Mouse (Mus musculus): Measurements from ENCODE around the gene Fto. TPM values are rescaled to one million over a fixed set of nuclear protein-coding genes. Genes with fewer than 3 reads are reported as not detected.

Gene Fto
- total and polyA plus RNA-seq, 3 experiments = 8.4 to 43.2 (median 15.7) TPM

DNA sequence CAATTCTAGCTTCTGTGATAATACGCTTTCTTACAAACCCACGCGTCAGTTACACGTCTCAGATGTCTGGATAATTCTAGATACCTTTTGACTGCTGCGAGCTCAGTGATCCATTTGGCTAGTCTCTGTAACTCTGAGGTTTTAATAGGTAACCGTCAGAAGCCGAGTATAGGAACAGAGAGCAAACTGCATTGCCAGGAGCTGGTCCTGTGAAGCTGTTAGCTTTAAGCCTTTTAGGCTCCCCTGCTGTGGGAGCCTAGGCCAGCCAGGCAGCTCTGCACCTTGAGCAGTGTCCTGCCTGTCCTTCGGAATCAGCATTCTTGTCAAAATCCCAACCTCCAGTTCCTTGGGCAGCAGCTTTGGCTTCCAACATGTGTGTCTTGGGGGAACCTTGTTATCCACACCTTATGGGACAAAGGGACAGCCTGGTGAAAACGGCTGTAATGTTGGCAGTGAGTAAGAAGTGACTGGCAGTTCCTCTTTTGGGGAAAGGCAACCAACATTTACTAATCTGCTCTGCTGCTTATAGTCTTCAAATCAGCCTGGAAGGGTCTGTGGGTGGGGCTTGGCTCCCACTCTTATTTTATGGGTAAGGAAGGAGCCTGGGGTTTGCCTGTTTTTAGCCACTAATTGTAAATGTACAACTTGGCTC, 77.2 kb downstream of the Fto start:
- dilution Hi-C loops (cut with MboI; ENCODE audit: extremely low pct_ligation_motif_present, extremely low pct_unique_long_range_greater_than_20kb, low sequenced_read_pairs) = no loop called here
- Histone ChIP-seq H3K27ac (ENCODE audit: insufficient read depth, low read depth) (no peak overlapping the region), H3K36me3 (replicated peaks in 1 of 2; ENCODE audit: control insufficient read depth in 1 of 2, insufficient read depth in 1 of 2, low read length in 1 of 2) (peaks cover 0 to 12% of the 10 kb centered on the region in 2 experiments), H3K79me2 (replicated peaks; ENCODE audit: control insufficient read depth, extremely low read depth, insufficient read depth, poor library complexity, severe bottlenecking) (no peaks in the 10 kb centered on the region), H3K4me3 (replicated peaks in 1 of 3; ENCODE audit: low read depth in 2 of 3, low read length in 2 of 3, poor library complexity in 1 of 3) (no peak overlapping the region), H3K9me3 (replicated peaks; ENCODE audit: low read length) (no peaks in the 10 kb centered on the region), H3K27me3 (replicated peaks) (no peaks in the 10 kb centered on the region), H3K9ac (ENCODE audit: insufficient read depth, low read depth) (no peak overlapping the region), H3K4me2 (ENCODE audit: insufficient read depth, low read depth, poor library complexity, severe bottlenecking) (no peak overlapping the region), H3K4me1 (ENCODE audit: control insufficient read depth in 1 of 2, insufficient read depth in 2 of 2) (peaks cover 12 to 51% of the 10 kb centered on the region in 2 experiments; a peak in 3 of 4 replicates)
- DNase-seq (ENCODE audit: extremely low read depth) = peak; percentile 22
- TF ChIP-seq GABPA (IDR thresholded peaks at IDR 0.05; ENCODE audit: insufficient replicate concordance, low read depth, low read length) (no peak), CTCF (conservative IDR thresholded peaks at IDR 0.05 in 1 of 2, IDR thresholded peaks at IDR 0.05 in 1 of 2; ENCODE audit: low read depth in 2 of 2, low read length in 2 of 2) (no peak), SIN3A (IDR thresholded peaks at IDR 0.05; ENCODE audit: low read length) (no peak), ZNF384 (IDR thresholded peaks at IDR 0.05; ENCODE audit: low read depth, low read length) (no peak), ELF1 (IDR thresholded peaks at IDR 0.05; ENCODE audit: low read depth, low read length) (no peak), MAFK (IDR thresholded peaks at IDR 0.05; ENCODE audit: insufficient replicate concordance, low read length) (no peak), CHD1 (IDR thresholded peaks at IDR 0.05; ENCODE audit: low read depth, low read length) (no peak), KAT2A (IDR thresholded peaks at IDR 0.05; ENCODE audit: insufficient replicate concordance, low read length) (no peak), MXI1 (IDR thresholded peaks at IDR 0.05; ENCODE audit: low read depth, low read length) (no peak)
- in situ Hi-C loops (cut with MboI; ENCODE audit: low pct_ligation_motif_present, low pct_unique_long_range_greater_than_20kb, low sequenced_read_pairs) = no loop called here

DNA sequence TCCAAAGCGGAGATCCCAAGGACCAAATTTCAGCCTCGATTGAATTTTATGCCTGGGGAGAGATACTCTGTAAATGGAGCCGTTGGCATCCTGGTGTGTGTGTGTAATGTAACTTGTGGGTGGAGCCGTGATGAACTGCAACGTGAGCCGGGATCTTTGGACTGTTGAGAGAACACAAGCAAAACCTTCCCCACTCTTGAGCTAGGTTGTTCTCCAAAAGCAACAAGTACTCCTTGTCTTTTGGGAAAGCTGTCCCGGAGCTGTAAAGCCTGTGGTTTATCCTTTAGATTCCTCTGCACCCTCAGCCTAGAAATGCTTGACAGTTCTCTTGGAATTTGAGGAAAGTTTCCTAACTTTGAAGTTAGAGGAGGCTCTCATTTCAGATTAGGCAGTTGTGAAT, 78.9 kb downstream of the Fto start:
- no peak overlapping the region for H3K4me3 ChIP-seq (replicated peaks in 1 of 3; ENCODE audit: low read depth in 2 of 3, low read length in 2 of 3, poor library complexity in 1 of 3)
- H3K4me1 ChIP-seq (ENCODE audit: control insufficient read depth in 1 of 2, insufficient read depth in 2 of 2) = peaks cover 15 to 60% of the 10 kb centered on the region in 2 experiments
- H3K9me3 ChIP-seq (replicated peaks; ENCODE audit: low read length) = no peaks in the 10 kb centered on the region
- no peak overlapping the region for H3K4me2 ChIP-seq (ENCODE audit: insufficient read depth, low read depth, poor library complexity, severe bottlenecking)
- no peak overlapping the region for H3K9ac ChIP-seq (ENCODE audit: insufficient read depth, low read depth)
- dilution Hi-C loops (cut with MboI; ENCODE audit: extremely low pct_ligation_motif_present, extremely low pct_unique_long_range_greater_than_20kb, low sequenced_read_pairs) = no loop called here
- H3K79me2 ChIP-seq (replicated peaks; ENCODE audit: control insufficient read depth, extremely low read depth, insufficient read depth, poor library complexity, severe bottlenecking) = no peaks in the 10 kb centered on the region
- no peaks in the 10 kb centered on the region for H3K27me3 ChIP-seq (replicated peaks)
- no peak for DNase-seq (ENCODE audit: extremely low read depth)
- no peak overlapping the region for H3K27ac ChIP-seq (ENCODE audit: insufficient read depth, low read depth)
- peaks cover 0 to 8% of the 10 kb centered on the region in 2 experiments for H3K36me3 ChIP-seq (replicated peaks in 1 of 2; ENCODE audit: control insufficient read depth in 1 of 2, insufficient read depth in 1 of 2, low read length in 1 of 2)
- in situ Hi-C loops (cut with MboI; ENCODE audit: low pct_ligation_motif_present, low pct_unique_long_range_greater_than_20kb, low sequenced_read_pairs) = no loop called here
- TF ChIP-seq BHLHE40 (IDR thresholded peaks at IDR 0.05; ENCODE audit: low read depth, low read length) (no peak), CHD1 (IDR thresholded peaks at IDR 0.05; ENCODE audit: low read depth, low read length) (no peak), UBTF (IDR thresholded peaks at IDR 0.05; ENCODE audit: low read depth, low read length) (no peak), IRF4 (IDR thresholded peaks at IDR 0.05; ENCODE audit: low read depth, low read length) (no peak), CHD2 (IDR thresholded peaks at IDR 0.05; ENCODE audit: low read length) (no peak), ZKSCAN1 (IDR thresholded peaks at IDR 0.05; ENCODE audit: borderline replicate concordance, low read depth, low read length) (no peak), ZMIZ1 (IDR thresholded peaks at IDR 0.05; ENCODE audit: low read depth, low read length) (no peak), ZC3H11A (IDR thresholded peaks at IDR 0.05; ENCODE audit: low read depth, low read length) (no peak), POLR2AphosphoS2 (IDR thresholded peaks at IDR 0.05; ENCODE audit: low read depth, low read length) (no peak), JUN (IDR thresholded peaks at IDR 0.05; ENCODE audit: insufficient read depth, low read depth, low read length) (no peak), CTCF (conservative IDR thresholded peaks at IDR 0.05 in 1 of 2, IDR thresholded peaks at IDR 0.05 in 1 of 2; ENCODE audit: low read depth in 2 of 2, low read length in 2 of 2) (no peak)

Measured in CH12.LX (cell line).